Mouse (Mus musculus) intestine, embryonic 14.5 days (tissue): ENCODE data around the gene Ccl7. TPM values are rescaled to one million over a fixed set of nuclear protein-coding genes. Genes with fewer than 3 reads are reported as not detected.

ENCODE experiments used
- ATAC-seq: fragments of 200-750 bp; cut with Nextera tagmentation; replicated peaks from 2 replicates; pipeline ENCODE4 v1.8.0; 2017; ENCODE audit warnings: low read depth, moderate number of reproducible peaks, moderate TSS enrichment, moderate library complexity; ENCODE audit not compliant: low FRiP score, low TSS enrichment
- DNase-seq: peaks from one replicate; pipeline ENCODE4 v3.0.0-alpha.2; 2018; ENCODE audit warnings: low spot score
- H3K27ac ChIP-seq: fragments of 300-500 bp; sonication (generic); 2 replicates; pipeline ENCODE4 v1.5.1; 2014; ENCODE audit warnings: low read depth, mild to moderate bottlenecking, control low read depth
- H3K27me3 ChIP-seq: fragments of 300-500 bp; sonication (generic); replicated peaks from 2 replicates; pipeline ENCODE4 v1.6.1; 2014; ENCODE audit warnings: low read length, control low read depth; ENCODE audit not compliant: control insufficient read depth, insufficient read depth
- H3K36me3 ChIP-seq: fragments of 300-500 bp; sonication (generic); 2 replicates; pipeline ENCODE4 v1.6.1; 2014; ENCODE audit warnings: low read length, control low read depth; ENCODE audit not compliant: control insufficient read depth, insufficient read depth
- H3K4me1 ChIP-seq: fragments of 300-500 bp; sonication (generic); replicated peaks from 2 replicates; pipeline ENCODE4 v1.6.1; 2014; ENCODE audit warnings: low read length, control low read depth, mixed read lengths; ENCODE audit not compliant: control insufficient read depth, insufficient read depth
- H3K4me2 ChIP-seq: fragments of 300-500 bp; sonication (generic); 2 replicates; pipeline ENCODE4 v1.6.1; 2014; ENCODE audit warnings: low read length
- H3K4me3 ChIP-seq: fragments of 300-500 bp; sonication (generic); 2 replicates; pipeline ENCODE4 v1.5.1; 2014; ENCODE audit warnings: low read depth, low read length, control low read depth, mixed read lengths
- H3K9ac ChIP-seq: fragments of 300-500 bp; sonication (generic); 2 replicates; pipeline ENCODE4 v1.6.1; 2014; ENCODE audit warnings: mild to moderate bottlenecking, low read length
- H3K9me3 ChIP-seq: fragments of 300-500 bp; sonication (generic); 2 replicates; pipeline ENCODE4 v1.6.1; 2016; ENCODE audit warnings: low read length, control low read depth; ENCODE audit not compliant: control insufficient read depth
- WGBS: fragments of 180-500 bp; shearing (Covaris S2); extraction: QIAGEN DNeasy Blood & Tissue Kit; methylation state at CpG from one replicate; pipeline ENCODE4 v1.1.7; 2014; 5-methylcytosine and 5-hydroxymethylcytosine counted together
- polyA plus RNA-seq: library from polyadenylated mRNA; unstranded; fragments of >200 nt; fragmentation: Nextera tagmentation; extraction: Ambion mirVana; gene quantifications from 2 replicates; pipeline ENCODE4 v1.2.1, GENCODE M21; 2014

Ccl7 gene
- polyA plus RNA-seq, 1 experiment from 2014 or later: 3.6 TPM

DNA sequence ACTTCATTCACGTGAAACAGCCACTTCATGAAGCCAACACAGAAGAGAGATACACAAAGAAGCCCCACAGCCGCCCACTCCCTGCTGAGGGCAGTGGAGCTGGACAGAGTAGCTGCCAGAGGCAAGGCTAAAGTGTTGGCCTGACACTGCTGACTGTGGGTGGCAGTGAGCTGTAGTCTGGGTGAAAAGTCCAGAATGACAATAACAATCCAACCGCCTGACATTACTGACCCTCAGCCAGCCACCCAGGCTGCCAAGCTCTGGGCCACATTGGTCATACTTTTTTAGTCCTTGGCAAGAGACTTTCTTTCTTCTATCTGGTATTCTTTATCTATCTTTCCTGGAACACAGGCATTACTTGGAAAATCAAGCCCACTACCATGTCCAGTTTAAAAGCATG lies 25.6 kb downstream of the Ccl7 start:
- Histone ChIP-seq H3K4me3 (no peak overlapping the region), H3K4me1 (no peaks in the 10 kb centered on the region), H3K9ac (no peak overlapping the region), H3K4me2 (no peak overlapping the region), H3K36me3 (no peaks in the 10 kb centered on the region), H3K27me3 (no peaks in the 10 kb centered on the region), H3K27ac (no peak overlapping the region), H3K9me3 (no peaks in the 10 kb centered on the region)
- DNase-seq (no peak), ATAC-seq (no peak)
- WGBS: 80% methylated on average over 3 of the region's 3 CpGs

DNA sequence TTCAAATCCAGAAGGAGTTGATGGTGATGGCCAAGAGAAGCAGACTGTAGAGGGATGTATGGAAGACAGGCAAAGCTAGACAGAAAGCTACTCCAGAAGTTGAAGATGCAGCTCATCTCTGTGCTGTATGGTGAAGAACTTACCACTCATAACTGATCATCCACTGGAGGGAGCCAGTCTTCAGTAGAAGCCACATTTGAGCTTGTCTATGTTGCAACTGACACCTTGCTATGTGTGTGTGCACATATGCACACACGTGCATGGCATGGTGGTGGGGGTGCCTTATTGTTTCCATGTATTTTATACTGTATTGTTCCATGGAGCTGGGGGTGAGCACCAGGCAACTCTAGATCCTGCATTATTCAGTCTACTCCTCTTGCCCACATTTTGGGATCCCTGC lies 26.9 kb downstream of the Ccl7 start:
- Histone ChIP-seq H3K4me2 (no peak overlapping the region), H3K27ac (no peak overlapping the region), H3K9ac (no peak overlapping the region), H3K9me3 (no peaks in the 10 kb centered on the region), H3K4me3 (no peak overlapping the region), H3K4me1 (no peaks in the 10 kb centered on the region), H3K36me3 (no peaks in the 10 kb centered on the region), H3K27me3 (no peaks in the 10 kb centered on the region)
- DNase-seq (no peak), ATAC-seq (no peak)
- 86% methylated on average over 1 of the region's 1 CpGs for WGBS

DNA sequence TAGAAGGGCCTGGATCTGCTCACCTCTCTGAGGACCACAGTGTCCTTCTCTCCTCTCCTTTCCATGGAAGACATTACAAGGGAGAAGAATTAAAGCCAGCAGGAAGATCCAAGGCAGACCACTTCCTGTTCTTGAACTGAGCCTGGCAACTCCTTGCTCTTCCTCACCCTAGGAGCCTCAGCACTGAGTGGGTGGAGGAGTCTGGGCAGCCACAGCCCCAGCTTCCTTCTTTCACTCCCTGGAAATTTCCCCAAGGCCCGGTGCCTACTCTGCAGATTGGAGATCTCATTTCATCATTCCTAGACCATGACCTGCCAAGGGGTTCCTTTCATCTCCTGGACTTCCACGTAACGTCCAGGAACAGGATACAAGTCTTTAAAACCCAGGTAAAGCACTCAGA lies 27.5 kb downstream of the Ccl7 start:
- Histone ChIP-seq H3K4me2 (no peak overlapping the region), H3K9ac (no peak overlapping the region), H3K27ac (no peak overlapping the region), H3K36me3 (no peaks in the 10 kb centered on the region), H3K9me3 (no peaks in the 10 kb centered on the region), H3K4me1 (no peaks in the 10 kb centered on the region), H3K27me3 (no peaks in the 10 kb centered on the region), H3K4me3 (no peak overlapping the region)
- 70% methylated on average over 3 of the region's 3 CpGs for WGBS
- ATAC-seq (no peak), DNase-seq (peak; percentile 35)

DNA sequence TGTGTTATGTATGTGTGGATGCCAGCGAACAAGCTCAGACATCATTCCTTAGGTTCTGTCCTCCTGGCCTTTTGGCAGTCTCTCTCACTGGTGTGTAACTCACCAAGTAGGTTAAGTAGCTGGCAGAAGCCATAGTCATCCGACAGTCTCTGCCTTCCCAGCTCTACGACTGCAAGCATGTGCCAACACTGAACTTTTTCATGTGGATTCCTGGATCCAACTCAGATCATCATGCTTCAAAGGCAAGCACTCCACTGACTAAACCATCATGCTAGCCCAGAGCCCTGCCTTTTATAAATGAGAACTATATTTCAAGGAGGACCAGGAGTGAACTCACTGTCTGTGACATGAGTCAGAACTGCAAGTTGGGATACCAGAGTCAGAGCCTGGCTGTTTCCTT lies 28.2 kb downstream of the Ccl7 start:
- WGBS: 87% methylated on average over 3 of the region's 3 CpGs
- no peaks in the 10 kb centered on the region for H3K4me1 ChIP-seq
- H3K4me2 ChIP-seq: no peak overlapping the region
- H3K4me3 ChIP-seq: no peak overlapping the region
- no peak overlapping the region for H3K9ac ChIP-seq
- no peak overlapping the region for H3K27ac ChIP-seq
- ATAC-seq: no peak
- H3K9me3 ChIP-seq: no peaks in the 10 kb centered on the region
- peak; percentile 7 for DNase-seq
- no peaks in the 10 kb centered on the region for H3K36me3 ChIP-seq
- H3K27me3 ChIP-seq: no peaks in the 10 kb centered on the region

- H3K27me3 ChIP-seq: no peaks in the 10 kb centered on the region
- H3K9me3 ChIP-seq: no peaks in the 10 kb centered on the region
- ATAC-seq: no peak
- H3K4me2 ChIP-seq: no peak overlapping the region
- no peak overlapping the region for H3K4me3 ChIP-seq
- H3K27ac ChIP-seq: no peak overlapping the region
- no peak for DNase-seq
- 54% methylated on average over 3 of the region's 3 CpGs for WGBS
- H3K4me1 ChIP-seq: no peaks in the 10 kb centered on the region
- H3K36me3 ChIP-seq: no peaks in the 10 kb centered on the region
- no peak overlapping the region for H3K9ac ChIP-seq
Measured at GRCm38 (mm10) chr11:82077031-82077430, 31.5 kb downstream of the Ccl7 start.

DNA sequence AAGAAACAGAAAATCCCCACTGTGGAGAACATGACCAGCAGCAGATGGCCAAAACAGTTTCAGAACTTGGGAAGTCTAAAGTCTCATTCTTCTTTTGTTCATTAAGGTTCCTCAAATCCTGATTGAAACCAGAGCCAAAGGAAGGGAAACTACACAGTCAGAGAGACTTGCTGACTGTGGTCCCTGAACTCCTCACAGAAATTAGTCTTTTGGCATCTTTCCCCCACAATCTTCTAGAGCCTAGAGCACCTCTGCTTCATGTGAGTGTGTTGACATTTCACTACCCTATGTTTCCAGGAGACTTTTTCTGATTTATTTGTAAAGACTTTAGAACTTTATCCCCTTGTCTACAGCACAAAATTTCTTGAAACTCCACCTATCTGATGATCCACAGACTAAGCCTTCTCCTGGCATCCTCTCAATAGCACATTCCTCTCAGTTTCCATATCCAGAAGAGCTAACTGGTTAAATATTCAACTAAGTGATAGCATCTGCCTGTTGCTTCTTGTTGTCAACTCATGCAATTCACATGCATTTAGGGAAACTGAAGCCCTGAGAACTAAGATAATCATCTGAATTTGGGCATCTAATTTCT lies 32.7 kb downstream of the Ccl7 start:
- no peak overlapping the region for H3K9ac ChIP-seq
- 0 out of 2 replicates have a peak overlapping the region, but pooled peaks have one; percentile 5 for H3K27ac ChIP-seq
- H3K4me1 ChIP-seq: no peaks in the 10 kb centered on the region
- H3K36me3 ChIP-seq: no peaks in the 10 kb centered on the region
- H3K9me3 ChIP-seq: no peaks in the 10 kb centered on the region
- H3K27me3 ChIP-seq: no peaks in the 10 kb centered on the region
- H3K4me3 ChIP-seq: no peak overlapping the region
- no peak overlapping the region for H3K4me2 ChIP-seq
- ATAC-seq: no peak
- DNase-seq: no peak

DNA sequence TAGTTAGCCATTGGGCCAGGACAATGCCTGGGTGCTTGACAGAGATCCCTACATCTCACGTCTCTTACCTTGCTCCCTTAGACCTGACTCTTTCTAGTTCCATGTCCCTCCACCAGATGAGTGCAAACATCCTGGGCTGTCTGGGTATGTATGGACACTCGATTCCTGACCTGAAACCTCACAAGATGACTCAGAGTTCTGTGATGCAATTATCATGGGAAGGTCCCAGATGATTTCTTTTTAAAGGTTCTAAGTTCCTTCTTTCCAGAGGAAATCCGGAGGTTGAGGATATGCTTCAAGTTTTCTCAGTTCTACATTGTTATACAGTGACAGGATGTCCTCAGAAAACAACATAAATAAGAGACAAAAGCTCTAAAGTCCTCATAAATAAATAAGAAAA lies 35.4 kb downstream of the Ccl7 start:
- 75% methylated on average over 3 of the region's 3 CpGs for WGBS
- no peaks in the 10 kb centered on the region for H3K27me3 ChIP-seq
- no peaks in the 10 kb centered on the region for H3K9me3 ChIP-seq
- H3K4me1 ChIP-seq: no peaks in the 10 kb centered on the region
- no peaks in the 10 kb centered on the region for H3K36me3 ChIP-seq
- H3K27ac ChIP-seq: no peak overlapping the region
- DNase-seq: no peak
- no peak overlapping the region for H3K4me2 ChIP-seq
- ATAC-seq: no peak
- no peak overlapping the region for H3K9ac ChIP-seq
- H3K4me3 ChIP-seq: no peak overlapping the region

DNA sequence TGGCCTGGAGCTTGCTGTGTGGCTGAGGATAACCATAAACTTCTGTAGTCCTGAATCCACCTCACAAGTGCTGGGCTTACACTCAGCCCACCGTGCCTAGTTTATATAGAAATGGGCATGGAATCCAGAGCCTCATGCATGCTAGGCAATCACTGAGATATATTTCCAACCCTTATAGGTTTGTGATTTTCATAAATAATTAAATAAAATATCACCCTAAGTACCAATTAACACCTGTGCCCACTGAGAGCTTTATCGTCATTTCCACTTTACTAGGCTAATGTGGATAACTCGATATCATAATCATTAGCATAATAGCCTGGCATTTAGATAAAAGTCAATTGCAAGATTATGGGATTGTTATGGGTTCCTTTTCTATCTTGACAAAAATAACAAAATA lies 38.8 kb downstream of the Ccl7 start:
- Histone ChIP-seq H3K4me2 (no peak overlapping the region), H3K9me3 (no peaks in the 10 kb centered on the region), H3K4me1 (no peaks in the 10 kb centered on the region), H3K27ac (no peak overlapping the region), H3K4me3 (no peak overlapping the region), H3K27me3 (no peaks in the 10 kb centered on the region), H3K36me3 (no peaks in the 10 kb centered on the region), H3K9ac (no peak overlapping the region)
- no peak for DNase-seq
- ATAC-seq: no peak
- 93% methylated on average over 3 of the region's 3 CpGs for WGBS
